Mouse (Mus musculus) lung, embryonic 16.5 days (tissue): ENCODE results near the gene Map4k3. TPM values are rescaled to one million over a fixed set of nuclear protein-coding genes. Genes with fewer than 3 reads are reported as not detected.

Source experiments
- ATAC-seq: fragments of 200-750 bp; cut with Nextera tagmentation; 2 replicates; pipeline ENCODE4 v1.8.0; 2017; ENCODE audit warnings: low read depth, mild to moderate bottlenecking, moderate library complexity
- H3K27ac ChIP-seq: fragments of 300-500 bp; sonication (generic); 2 replicates; pipeline ENCODE4 v1.5.1; 2014; ENCODE audit warnings: mild to moderate bottlenecking, control low read depth, low read length
- H3K27me3 ChIP-seq: fragments of 300-500 bp; sonication (generic); 2 replicates; pipeline ENCODE4 v1.6.1; 2014; ENCODE audit warnings: low read depth, low read length, mixed read lengths; ENCODE audit not compliant: control insufficient read depth, insufficient read depth
- H3K36me3 ChIP-seq: fragments of 300-500 bp; sonication (generic); 2 replicates; pipeline ENCODE4 v1.6.1; 2014; ENCODE audit warnings: low read length; ENCODE audit not compliant: control insufficient read depth, insufficient read depth
- H3K4me1 ChIP-seq: fragments of 300-500 bp; sonication (generic); replicated peaks from 2 replicates; pipeline ENCODE4 v1.6.1; 2014; ENCODE audit warnings: low read length, mixed read lengths; ENCODE audit not compliant: control insufficient read depth, insufficient read depth
- H3K4me2 ChIP-seq: fragments of 300-500 bp; sonication (generic); 2 replicates; pipeline ENCODE4 v1.6.1; 2014; ENCODE audit warnings: low read depth, low read length, control low read depth
- H3K4me3 ChIP-seq: fragments of 300-500 bp; sonication (generic); 2 replicates; pipeline ENCODE4 v1.5.1; 2014; ENCODE audit warnings: mild to moderate bottlenecking, low read length, control low read depth
- H3K9ac ChIP-seq: fragments of 300-500 bp; sonication (generic); 2 replicates; pipeline ENCODE4 v1.6.1; 2014; ENCODE audit warnings: low read length, control low read depth
- H3K9me3 ChIP-seq: fragments of 300-500 bp; sonication (generic); 2 replicates; pipeline ENCODE4 v1.6.1; 2016; ENCODE audit warnings: low read length; ENCODE audit not compliant: control insufficient read depth
- WGBS: fragments of 180-500 bp; shearing (Covaris S2); extraction: QIAGEN DNeasy Blood & Tissue Kit; methylation state at CpG from one replicate; pipeline ENCODE4 v1.1.7; 2014; 5-methylcytosine and 5-hydroxymethylcytosine counted together
- polyA plus RNA-seq: library from polyadenylated mRNA; unstranded; fragments of >200 nt; fragmentation: Nextera tagmentation; extraction: Ambion mirVana; gene quantifications from 2 replicates; pipeline ENCODE4 v1.2.1, GENCODE M21; 2015

Gene Map4k3
- polyA plus RNA-seq, 1 experiment from 2014 or later: 42.5 TPM

DNA sequence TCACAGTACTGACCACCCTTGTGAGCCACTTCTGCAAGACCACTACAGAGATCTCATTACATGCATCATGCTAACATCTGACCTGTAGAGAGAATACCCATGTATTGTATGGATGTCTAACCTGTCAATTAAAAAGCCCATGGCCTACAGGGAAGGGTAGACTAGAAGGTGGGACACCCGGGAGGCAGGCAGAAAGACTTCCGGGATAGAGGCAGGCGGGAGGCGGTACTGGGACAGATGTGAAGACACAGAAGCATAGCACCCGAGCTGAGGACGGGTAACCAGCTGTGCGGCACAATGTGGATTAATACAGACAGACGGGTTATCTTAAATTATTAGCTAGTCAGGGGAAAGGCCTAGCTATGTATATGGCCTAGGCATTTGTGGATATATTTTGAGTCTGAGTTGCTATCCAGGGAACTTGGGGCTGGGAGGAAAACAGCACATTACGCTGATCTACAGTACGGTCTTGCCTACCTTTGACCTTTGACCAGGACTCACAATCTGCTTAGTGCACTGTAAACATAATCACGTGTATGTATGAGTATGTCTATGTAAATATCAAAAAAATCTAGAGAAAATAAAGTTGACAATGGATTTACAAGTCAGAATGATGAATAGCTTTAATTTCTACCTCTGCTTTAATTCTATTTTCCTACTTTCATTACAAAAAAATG, 51.3 kb downstream of the Map4k3 start:
- Histone ChIP-seq H3K9ac (no peak overlapping the region), H3K27ac (no peak overlapping the region)
- WGBS: 79% methylated on average over 11 of the region's 11 CpGs

DNA sequence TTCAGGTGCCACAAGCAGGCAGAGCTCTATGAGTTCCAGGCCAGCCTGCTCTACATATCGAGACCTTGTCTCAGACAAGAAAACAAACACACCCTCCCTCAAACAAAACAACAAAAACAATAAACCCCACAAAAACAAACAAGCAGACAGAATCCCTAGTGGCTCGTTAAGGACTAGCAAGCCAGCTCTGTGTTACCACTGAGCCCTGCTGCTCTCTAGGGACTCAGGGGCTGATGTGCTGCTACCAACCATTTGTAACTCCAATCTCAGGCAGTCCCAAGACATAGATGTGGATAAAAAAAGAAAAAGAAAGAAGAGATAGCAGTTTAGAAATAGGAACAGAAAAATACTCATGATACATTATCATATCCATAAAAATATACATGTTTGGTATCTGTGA, 52.1 kb downstream of the Map4k3 start:
- H3K9me3 ChIP-seq: no peaks in the 10 kb centered on the region
- WGBS: 50% methylated on average over 2 of the region's 2 CpGs
- no peaks in the 10 kb centered on the region; the same call in 1 of the 2 replicates for H3K36me3 ChIP-seq
- ATAC-seq: no peak
- no peak overlapping the region for H3K4me2 ChIP-seq
- no peak overlapping the region for H3K9ac ChIP-seq
- no peaks in the 10 kb centered on the region for H3K27me3 ChIP-seq
- H3K27ac ChIP-seq: no peak overlapping the region
- H3K4me1 ChIP-seq: no peaks in the 10 kb centered on the region
- H3K4me3 ChIP-seq: no peak overlapping the region

More for the DNA sequence above, 51.3 kb downstream of the Map4k3 start:
- no peak for ATAC-seq
- Histone ChIP-seq H3K4me3 (no peak overlapping the region), H3K4me1 (no peaks in the 10 kb centered on the region), H3K36me3 (no peaks in the 10 kb centered on the region; the same call in 1 of the 2 replicates), H3K27me3 (no peaks in the 10 kb centered on the region), H3K9me3 (no peaks in the 10 kb centered on the region), H3K4me2 (no peak overlapping the region)

DNA sequence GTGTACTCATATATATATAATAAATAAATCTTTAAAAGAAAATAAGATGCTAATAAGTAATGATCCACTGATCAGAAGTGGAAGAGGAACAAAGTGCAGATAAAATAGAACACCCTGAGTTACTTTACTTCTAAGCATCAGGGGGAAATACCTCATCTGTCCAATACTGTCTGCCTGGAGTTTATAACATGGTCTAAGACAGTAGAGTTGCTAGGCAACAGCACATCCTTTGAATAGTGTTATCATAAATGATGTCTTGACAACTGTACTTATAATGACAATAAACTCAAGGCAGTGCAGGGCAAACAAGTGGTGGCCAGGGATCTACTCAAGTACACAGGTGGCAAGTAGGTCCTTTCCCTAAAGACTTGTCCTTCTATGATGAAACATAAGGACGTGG, 57.9 kb downstream of the Map4k3 start:
- Histone ChIP-seq H3K9me3 (no peaks in the 10 kb centered on the region), H3K4me1 (no peaks in the 10 kb centered on the region), H3K4me3 (no peak overlapping the region), H3K9ac (no peak overlapping the region), H3K27ac (no peak overlapping the region), H3K27me3 (no peaks in the 10 kb centered on the region), H3K4me2 (no peak overlapping the region), H3K36me3 (no peaks in the 10 kb centered on the region)
- ATAC-seq: no peak
- WGBS: 72% methylated on average over 1 of the region's 1 CpGs

DNA sequence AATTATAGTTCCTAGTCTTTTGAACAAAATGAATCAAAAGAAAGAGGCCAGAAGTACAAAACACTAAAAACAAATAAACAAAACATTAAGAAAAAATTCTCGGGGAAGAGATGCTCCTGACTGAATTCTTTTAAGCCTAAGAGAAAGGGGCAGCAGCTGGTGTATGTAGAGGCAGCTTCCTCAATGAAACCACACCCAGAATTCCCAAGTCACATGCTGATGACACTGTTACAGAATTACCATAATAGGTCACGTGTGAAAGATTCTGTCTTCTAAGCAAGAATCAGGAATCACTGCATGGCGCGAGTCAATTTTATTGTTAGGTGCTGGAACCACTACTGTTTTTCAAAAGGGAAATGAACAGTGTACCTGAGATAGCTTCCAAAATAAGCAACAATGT, 64.7 kb downstream of the Map4k3 start:
- ATAC-seq: no peak
- H3K27ac ChIP-seq: no peak overlapping the region
- H3K9me3 ChIP-seq: no peaks in the 10 kb centered on the region
- no peaks in the 10 kb centered on the region for H3K4me1 ChIP-seq
- H3K9ac ChIP-seq: no peak overlapping the region
- H3K4me2 ChIP-seq: no peak overlapping the region
- WGBS: 74% methylated on average over 4 of the region's 4 CpGs
- no peak overlapping the region for H3K4me3 ChIP-seq
- H3K36me3 ChIP-seq: 0 out of 2 replicates have a peak, but pooled peaks cover 4% of the 10 kb centered on the region
- H3K27me3 ChIP-seq: no peaks in the 10 kb centered on the region

DNA sequence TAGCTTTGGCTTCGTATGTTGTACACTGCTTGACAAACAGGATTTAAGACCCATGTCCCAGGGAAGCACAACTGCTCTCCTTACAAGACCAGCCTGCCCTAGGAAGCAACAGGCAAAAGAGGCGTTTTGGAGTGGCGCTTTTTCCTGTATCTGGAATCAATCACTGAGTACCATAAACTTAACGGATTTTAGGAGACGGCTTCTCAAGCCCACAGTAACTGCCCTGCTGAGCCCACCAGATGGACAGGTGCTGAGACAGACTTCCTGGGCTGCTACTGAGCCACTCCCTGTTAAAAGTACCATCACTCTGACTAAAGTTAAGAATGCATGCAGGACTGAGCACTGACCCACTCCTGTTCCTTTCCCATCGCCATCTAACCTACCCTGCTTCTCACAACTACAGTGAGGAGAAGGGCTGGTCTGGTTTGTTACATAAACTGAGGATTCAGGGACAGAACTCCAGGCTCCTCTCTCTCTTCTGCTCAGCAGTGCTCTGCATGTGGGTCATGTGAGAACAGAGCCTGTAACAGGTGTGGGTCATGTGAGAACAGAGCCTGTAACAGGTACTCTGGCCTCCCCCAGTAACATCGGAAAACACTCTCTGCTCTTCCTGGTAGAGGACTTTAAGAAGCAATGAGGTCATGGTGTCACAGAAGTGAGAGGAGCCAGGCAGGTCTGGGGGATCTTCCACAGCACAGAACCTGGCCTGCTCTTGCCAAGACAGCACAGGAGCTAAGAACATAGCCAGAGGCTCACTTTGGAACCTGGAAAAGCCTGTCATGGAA, 65.3 kb downstream of the Map4k3 start:
- 84% methylated on average over 7 of the region's 7 CpGs for WGBS
- no peak overlapping the region for H3K4me2 ChIP-seq
- no peaks in the 10 kb centered on the region for H3K4me1 ChIP-seq
- ATAC-seq: no peak
- H3K27me3 ChIP-seq: no peaks in the 10 kb centered on the region
- no peak overlapping the region for H3K9ac ChIP-seq
- no peak overlapping the region for H3K4me3 ChIP-seq
- H3K27ac ChIP-seq: no peak overlapping the region
- H3K9me3 ChIP-seq: no peaks in the 10 kb centered on the region
- 0 out of 2 replicates have a peak, but pooled peaks cover 4% of the 10 kb centered on the region for H3K36me3 ChIP-seq

DNA sequence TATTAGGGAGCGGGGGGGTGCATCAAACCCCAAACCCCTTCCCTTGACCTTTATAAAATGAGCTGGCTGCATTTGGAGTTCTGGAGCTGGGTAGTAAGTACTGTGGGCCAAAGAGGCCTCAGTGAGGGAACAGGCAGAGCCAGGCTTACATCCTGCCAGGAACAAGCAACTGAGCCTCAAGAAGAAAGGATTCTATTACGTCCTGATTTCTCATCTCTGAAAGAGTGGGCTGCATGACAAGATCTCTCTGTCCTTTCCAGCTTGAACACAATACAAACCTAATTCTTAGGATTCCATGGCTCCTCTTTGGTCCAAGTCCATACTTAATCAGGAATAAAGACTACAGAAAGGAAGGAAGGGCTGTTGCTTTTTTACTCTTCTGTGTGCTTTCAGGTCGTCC, 66.4 kb downstream of the Map4k3 start:
- no peak overlapping the region for H3K4me2 ChIP-seq
- H3K4me1 ChIP-seq: no peaks in the 10 kb centered on the region
- no peak for ATAC-seq
- WGBS: 81% methylated on average over 3 of the region's 3 CpGs
- H3K27ac ChIP-seq: no peak overlapping the region
- no peak overlapping the region for H3K9ac ChIP-seq
- H3K9me3 ChIP-seq: no peaks in the 10 kb centered on the region
- H3K4me3 ChIP-seq: no peak overlapping the region
- H3K36me3 ChIP-seq: 0 out of 2 replicates have a peak, but pooled peaks cover 4% of the 10 kb centered on the region
- no peaks in the 10 kb centered on the region for H3K27me3 ChIP-seq

DNA sequence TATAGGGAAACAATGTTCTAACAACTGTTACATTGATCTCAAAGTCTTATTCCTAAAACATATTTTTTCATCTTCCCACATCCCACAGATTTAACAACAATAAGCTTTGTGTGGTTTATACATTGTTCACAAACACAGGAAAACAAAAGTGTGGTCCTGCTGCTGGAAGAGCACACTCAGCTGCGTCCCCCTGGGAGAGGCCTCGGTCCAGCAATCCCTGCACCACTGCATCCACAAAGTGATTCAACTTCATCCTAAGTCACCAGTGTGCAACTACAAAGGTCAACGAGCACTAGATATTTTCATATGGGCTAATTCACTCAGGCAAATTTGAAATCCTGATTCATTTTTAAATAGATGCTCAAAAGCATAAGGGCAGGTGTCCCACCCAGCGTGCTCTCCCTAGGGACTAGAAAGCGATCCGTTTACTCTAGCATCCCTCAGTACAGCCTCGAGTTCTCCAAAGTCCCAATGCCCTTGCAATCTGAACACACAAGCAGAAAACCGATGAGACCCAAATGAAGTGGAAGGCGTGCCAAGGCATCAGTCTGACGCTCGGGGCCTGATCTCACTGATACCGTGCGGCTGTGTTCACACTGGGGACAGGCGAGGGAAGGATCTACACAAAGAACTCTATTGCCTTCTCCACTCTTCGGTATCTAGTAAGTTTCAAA, 67.4 kb downstream of the Map4k3 start:
- H3K4me3 ChIP-seq: no peak overlapping the region
- no peaks in the 10 kb centered on the region for H3K27me3 ChIP-seq
- H3K4me1 ChIP-seq: no peaks in the 10 kb centered on the region
- 0 out of 2 replicates have a peak, but pooled peaks cover 4% of the 10 kb centered on the region for H3K36me3 ChIP-seq
- H3K4me2 ChIP-seq: no peak overlapping the region
- WGBS: 83% methylated on average over 15 of the region's 15 CpGs
- no peaks in the 10 kb centered on the region for H3K9me3 ChIP-seq
- no peak overlapping the region for H3K9ac ChIP-seq
- ATAC-seq: no peak
- no peak overlapping the region for H3K27ac ChIP-seq

DNA sequence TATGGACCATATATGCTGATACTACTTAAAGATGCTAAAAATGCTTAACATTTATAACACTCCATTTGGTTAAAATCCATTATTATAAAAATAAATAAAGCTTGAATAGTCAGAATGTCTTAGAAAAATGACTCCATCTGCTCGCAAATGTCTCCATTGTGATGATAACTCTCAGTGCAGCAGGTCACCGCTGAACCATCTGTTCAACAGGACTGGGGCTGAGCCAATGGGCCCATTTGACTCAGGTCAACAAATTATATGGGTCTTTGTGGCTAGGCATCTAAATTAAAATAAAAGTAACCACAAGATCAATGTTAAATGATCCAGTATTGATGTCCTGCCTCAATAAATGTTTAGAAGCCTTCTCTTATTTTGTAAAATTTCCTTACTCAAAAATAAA, 68.1 kb downstream of the Map4k3 start:
- Histone ChIP-seq H3K36me3 (peaks cover 7% of the 10 kb centered on the region; the same call in 1 of the 2 replicates), H3K4me2 (no peak overlapping the region), H3K27ac (no peak overlapping the region), H3K4me1 (no peaks in the 10 kb centered on the region), H3K9me3 (no peaks in the 10 kb centered on the region), H3K4me3 (no peak overlapping the region), H3K9ac (no peak overlapping the region), H3K27me3 (no peaks in the 10 kb centered on the region)
- no peak for ATAC-seq
- WGBS: 78% methylated on average over 2 of the region's 2 CpGs

DNA sequence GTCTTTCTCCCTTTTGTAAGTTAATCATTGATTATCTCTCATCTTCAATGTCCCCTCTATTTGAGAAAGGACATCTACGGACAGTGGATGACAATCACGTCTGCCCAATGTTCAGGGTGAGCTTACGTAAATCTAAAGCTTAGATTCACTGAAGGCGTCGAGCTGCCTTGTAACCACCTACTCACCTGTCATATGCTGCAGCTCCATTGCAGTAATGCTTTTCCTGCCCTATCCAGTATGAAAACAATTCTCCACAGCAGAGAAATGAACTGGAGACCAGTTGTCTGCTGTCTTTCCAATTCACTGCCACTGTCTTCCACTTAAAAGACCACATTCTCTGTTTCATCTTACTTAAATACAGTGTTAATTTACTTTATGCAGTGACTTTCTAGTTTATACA, 68.5 kb downstream of the Map4k3 start:
- Histone ChIP-seq H3K27ac (no peak overlapping the region), H3K4me1 (no peaks in the 10 kb centered on the region), H3K27me3 (no peaks in the 10 kb centered on the region), H3K4me2 (no peak overlapping the region), H3K9me3 (no peaks in the 10 kb centered on the region), H3K36me3 (peaks cover 9% of the 10 kb centered on the region; the same call in 1 of the 2 replicates), H3K9ac (no peak overlapping the region), H3K4me3 (no peak overlapping the region)
- no peak for ATAC-seq
- WGBS: 86% methylated on average over 5 of the region's 5 CpGs
